Mouse (Mus musculus) right cerebral cortex, postnatal 36 days (tissue): ENCODE results near the gene Gng7.
A peak's percentile ranks its signal among the peaks of the same experiment; 100 is the strongest.
"Not testable (repeated sequence)": the region's sequence is repeated elsewhere in the genome, so short reads cannot be mapped to it uniquely, and the experiment has no call there.

ENCODE experiments used
- DNase-seq, 2 experiments: peaks; one replicate each; pipeline ENCODE4 v3.0.0; 2022; ENCODE audit warnings: low spot score in 2 of 2, mixed read lengths in 1 of 2

The Gng7 gene

DNA sequence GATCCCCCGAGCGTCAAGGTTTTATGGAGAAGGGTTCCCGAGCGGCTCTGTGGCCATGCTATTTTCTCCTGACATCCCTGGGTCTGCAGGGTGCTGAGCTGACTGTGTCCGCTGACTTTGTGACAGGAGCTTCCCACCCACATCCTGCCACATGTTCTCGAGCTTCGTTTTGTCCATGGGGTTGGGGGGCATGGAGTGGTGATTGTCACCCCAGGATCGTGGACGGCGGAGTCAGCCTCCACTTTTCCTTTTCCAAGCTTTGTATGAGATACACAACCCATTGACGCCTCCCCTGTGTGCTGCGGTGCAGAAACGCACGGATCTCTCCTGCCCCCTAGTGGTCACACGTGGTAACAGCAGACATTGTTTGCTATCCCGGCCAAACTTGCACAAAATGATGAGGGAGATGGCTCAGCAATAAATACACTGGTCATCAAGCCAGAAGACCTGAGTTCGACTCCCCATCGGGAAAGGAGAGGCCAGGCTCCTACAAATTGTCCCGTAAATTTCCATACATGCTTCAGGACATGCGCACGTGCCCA is 19.6 kb downstream of the Gng7 start:
- peak; percentile 69 to 73 for DNase-seq

DNA sequence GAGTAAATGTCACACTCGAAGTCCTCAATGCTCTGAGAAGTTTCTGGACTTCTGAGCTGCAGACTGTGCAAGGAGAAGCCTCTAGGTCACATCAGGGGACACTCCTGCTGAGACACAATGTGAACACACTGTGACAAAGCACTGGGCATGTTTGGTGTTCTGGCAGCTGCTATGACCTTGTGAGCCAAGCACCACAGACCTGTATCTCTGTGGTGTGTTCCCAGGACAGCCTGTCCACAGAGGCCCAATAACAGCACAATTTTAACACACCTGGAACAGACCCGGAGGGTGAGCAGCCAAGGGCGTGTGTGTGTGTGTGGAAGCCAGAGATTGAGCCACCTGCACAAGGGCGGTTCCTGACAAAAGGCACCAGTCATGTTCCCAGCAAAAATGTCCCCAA is 20.1 kb downstream of the Gng7 start:
- DNase-seq, result no peak

DNA sequence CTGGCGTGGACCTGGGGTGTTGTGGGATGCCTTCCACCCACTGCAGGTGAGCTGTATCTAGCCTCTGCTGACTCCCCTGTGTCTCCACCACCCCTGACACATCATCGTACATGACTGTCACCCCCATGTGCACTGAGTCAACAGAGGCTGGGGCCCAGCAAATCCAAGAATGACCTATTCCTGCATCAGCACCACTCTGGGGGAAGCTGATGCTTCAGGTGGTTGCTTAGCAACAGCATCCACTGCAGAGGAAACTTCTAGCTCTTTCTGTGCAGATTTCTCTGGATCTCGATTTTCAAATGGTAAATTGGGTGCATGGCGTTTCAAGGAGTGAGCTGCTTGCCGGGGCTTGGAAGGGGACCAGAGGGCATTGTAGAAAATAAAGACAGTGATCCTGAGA is 21.5 kb downstream of the Gng7 start:
- no peak for DNase-seq

DNA sequence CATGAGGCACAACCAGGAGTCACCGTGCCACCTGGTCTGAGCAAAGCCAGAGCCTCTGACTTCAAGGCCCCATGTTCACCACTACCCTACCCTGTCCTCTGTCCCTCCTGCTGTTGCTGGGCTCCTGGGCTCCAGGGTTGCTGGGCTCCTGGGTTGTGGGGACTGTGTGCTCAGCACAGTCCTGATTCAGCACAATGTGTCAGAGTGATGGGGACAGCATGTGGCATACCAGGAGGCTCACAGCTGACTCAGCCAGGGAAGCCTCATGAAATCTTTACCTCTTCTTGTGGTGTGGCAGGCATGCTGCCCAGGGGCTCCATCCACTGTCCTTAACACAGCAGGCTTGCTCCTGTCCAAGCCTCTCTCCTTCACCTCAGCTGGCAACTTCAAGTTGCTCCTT is 22.8 kb downstream of the Gng7 start:
- DNase-seq, result no peak

DNA sequence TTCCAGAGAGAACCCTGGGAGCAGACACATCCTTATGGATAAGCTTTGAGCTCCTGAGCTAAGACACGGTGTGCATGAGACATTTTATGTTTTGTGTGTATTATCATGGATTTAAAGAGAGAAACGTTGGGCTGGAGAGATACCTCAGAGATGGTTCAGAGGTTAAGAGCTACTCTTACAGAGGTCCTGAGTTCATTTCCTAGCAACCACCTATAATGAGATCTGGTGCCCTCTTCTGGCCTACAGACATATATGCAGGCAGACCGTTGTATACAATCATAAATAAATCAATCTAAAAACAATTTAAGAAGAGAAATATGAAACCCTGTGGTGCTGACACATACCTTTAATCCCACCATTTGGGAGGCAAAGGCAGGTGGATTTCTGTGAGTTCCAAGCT is 23.7 kb downstream of the Gng7 start:
- DNase-seq, result no peak

DNA sequence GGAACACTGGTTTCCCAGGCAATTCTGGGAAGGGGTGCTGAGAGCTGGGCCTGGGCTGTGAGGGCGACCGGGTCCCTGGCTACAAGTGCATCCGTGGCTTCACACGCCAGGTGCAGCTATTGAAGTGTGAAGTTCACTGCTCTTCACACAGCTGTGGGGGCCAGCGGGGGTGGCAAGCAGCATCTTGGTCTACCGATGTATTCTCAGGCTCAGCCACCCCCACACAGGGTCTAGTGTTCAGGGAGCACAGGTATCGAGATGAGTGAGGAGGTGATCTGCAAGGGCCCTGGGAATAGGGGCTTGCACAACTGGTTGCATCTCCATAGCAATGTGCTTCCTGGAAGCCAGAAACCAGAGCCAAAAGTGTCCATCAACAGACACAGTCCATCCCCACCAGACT is 24.3 kb downstream of the Gng7 start:
- DNase-seq, result no peak

DNA sequence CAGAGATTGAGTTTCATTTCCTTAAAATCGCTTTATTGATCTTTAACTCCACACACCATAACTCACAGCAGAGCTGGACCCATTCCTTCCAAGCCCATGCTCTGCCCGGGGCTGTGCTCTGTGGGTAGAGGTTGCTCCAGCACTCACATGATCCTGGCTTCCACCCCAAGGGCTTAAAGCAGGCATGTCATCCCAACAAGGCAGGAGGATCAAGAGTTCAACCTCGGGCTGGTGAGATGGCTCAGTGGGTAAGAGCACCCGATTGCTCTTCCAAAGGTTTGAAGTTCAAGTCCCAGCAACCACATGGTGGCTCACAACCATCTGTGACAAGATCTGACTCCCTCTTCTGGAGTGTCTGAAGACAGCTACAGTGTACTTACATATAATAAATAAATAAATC is 24.9 kb downstream of the Gng7 start:
- DNase-seq, result not testable (repeated sequence)

DNA sequence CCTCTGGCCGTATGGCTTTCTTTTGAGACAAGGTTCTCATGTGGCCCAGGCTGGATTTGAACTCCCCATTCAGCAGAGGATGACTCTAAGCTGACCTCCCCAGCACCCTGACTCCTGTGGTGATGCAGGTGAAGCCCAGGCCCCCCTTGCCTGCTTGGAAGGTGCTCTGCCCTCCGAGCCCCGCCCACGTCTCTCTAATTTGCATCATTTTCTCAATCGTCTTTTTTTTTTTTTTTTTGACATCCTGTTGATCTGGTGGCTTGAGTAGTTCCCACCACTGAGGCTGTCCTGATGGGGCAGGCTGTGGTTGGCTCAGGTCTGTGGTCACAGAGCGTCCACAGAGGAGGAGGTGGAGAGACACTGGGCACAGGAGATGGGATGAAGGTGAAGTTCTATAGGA is 25.3 kb downstream of the Gng7 start:
- DNase-seq, result no peak

DNA sequence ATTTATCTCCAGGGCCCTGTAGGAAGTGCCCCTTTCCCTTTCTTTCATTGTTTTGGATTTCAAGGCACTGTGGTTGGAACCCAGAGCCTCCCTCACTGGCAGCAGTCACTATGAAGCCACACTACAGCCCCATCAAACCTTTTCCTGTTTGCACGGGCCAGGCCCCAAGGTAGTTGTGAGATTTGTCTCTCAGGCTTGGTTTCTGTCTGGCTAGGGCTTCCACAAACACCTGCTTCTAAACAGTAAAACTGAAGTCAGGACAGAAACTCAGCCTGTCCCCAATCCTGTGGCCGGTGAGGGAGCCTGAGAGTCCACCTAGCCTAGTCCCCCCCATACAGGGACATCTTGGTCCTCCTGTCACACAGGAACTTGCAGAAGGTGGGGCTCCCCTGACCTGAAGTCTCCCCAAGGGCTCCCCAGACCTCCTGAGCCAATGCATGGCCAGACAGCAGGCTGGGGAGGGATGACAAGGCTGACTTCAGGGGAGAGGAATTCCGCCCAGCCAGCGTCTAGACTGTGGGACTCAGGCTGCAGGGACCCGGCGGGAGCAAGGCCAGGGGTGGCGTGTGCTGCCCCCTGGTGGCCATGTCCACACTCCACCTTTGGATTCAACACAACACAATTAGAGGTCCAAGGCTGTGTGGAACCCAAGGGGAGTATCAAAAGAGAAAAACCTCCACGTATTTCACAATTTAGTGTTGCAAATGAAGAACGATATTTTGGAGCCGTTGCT is 26.9 kb downstream of the Gng7 start:
- DNase-seq, result no peak

DNA sequence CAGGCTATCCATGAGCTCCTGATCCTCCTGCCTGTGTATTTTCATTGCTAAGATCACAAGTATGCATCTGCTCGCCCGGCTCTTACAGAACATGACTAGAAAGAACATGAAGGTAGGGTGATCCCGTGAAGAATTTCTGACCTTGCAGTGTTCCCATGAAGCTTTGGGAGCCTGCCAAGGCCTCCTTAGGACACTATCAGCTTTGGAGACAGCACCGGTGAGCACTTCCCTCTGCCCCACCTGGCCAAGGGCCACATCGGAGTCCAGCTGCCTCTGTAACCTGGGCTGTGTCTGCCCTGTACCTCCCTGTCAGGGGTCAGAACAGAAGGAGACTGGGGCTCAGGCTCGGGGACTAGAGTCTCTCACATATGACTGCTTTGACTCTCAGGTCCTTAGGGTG is 28.0 kb downstream of the Gng7 start:
- DNase-seq, result no peak

DNA sequence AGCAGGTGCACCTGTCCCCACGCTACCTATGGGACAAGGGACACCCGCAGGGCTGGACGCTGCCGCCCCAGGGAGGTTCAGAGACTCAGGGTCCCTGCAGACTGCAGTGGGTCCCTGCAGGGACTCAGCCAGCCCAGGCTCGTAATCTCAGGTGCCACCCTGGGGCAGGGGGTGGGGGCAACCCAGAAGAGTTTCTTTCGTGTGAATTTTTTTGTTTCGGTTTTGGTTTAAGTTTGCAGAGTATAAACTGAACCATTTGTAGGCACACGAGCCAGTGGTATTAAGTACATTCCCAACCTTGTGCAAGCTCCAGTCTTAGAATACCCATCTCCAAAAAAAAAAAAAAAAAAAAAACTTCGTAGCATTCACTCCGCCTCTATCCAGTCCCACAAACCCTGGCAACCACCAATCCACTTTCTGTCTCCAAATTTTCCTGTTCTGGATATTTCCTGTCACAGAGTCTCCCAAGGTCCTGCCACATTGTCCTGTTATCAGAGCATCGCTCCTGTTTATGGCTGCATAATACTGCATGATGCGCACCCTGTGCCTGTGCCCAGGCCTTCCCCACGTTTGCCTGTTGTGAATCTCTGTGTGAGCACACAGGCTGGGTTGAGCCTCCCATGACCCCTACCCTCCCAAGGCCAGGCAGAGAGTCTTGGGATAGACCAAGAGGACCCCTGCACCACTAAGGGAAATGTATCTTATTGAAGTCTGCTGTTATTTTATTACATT is 28.6 kb downstream of the Gng7 start:
- no peak for DNase-seq

DNA sequence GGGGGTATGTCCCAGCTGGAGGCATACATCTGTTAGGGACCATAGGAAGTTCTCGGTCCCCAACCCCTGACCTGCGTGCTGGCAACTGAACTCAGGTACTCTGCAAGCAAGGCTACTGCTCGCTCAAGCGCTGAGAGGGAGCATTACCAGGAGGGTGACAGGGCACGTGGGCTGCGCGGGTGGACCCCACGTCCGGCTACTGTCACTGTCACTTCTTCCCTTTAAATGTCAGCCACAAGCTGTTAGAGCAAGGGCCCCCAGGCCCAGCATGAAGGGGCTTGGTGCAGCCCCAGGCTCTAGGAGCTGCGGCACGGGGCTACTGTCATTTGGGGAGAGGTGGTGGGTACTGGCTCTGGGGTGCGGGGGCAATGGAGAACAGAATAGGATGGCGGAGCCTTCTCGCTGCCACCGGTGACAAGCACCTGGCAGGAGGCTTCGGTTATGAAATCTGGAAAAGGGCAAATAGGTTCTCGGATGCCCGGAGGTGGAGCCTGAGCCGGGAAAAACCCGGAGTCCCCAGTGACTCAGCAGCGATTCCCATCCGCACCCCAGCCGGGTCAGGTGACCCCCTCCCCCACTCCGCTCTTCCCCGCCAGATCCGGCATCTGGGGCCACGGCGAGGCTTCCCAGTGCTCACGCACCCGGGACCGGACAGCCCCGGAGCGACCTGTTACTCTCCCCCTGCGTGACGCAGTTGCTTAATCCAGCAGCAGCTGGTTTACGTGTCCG is 29.3 kb downstream of the Gng7 start:
- no peak for DNase-seq

DNA sequence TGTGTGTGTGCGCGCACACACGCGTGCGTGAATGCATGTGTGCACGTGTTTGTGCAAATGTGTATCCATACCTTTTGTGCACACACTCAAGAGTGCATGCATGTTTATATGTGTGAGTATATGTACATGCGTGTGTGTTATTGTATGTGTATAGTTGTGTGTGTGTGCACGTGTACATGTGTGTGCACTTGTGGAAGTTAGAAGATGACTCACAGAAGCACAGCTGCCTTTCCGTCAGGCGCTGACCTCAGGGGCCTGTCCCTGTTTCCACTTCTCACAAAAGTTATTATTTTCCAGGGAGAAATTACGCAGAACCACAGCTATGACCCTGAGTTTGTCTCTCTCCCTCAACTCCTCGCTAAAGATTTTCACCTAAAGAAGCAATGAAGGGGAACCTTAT is 30.5 kb downstream of the Gng7 start:
- DNase-seq, result no peak

DNA sequence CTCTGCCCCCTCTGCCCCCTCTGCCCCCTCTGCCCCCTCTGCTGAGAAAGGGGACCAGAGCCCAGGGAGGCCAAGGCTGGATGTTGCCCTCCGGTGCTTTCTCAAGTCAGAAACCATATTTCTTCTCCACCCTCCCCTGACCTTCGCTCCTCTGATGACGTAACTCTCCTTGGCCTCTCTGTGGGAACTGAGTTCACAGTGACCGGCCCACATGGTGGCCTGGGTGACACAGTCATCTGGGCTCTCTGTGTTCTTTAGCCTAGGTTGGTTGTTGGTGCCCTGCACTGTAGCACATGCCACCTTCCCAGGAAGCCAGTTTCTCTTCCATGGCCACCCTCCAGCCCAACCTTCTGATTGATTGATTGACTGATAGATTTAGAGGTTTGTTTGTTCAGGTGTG is 32.4 kb downstream of the Gng7 start:
- DNase-seq, result no peak

DNA sequence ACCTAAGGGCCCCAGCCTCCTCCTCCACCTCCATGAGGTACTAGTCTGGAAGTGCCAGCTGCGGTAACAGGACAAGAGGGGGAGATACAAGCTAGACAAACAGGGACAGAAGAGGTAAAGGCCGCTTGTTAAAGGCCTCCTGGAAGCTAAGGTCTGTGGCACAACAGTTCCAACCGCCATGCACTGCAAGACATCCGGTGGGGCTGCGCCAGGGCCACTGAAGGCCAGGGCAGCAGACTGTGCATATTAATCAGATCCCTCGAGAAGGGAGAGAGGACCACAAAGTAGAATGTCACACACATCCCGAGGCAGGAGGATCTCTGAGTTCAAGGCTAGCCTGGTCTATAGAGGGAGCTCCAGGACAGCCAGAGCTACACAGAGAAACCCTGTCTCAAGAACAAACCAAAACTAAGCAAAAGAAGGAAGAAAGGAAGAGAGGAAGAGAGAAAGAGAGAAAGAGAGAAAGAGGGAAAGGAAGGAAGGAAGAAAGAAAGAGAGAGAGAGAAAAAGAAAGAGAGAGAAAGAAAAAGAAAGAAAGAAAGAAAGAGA is 33.1 kb downstream of the Gng7 start:
- DNase-seq, result no peak

DNA sequence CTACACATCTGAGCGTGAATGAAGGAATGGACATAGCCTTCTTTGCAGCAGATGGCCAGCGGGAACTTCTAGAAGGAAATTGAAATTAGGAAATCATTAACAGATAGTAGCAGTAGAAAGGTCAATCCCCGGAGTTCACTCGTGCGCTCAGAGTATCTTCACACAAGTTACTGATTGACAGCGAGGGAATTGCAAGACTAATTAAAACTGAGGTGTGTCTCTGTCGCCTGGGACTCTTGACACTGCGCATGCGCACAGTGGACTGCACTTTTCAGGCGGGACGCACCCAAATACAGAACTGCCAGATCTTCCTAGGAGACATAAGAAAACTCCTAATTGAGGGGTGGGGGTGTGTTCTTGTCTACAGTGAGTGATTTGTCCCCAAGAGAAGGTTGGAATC is 39.3 kb downstream of the Gng7 start:
- DNase-seq, result no peak

DNA sequence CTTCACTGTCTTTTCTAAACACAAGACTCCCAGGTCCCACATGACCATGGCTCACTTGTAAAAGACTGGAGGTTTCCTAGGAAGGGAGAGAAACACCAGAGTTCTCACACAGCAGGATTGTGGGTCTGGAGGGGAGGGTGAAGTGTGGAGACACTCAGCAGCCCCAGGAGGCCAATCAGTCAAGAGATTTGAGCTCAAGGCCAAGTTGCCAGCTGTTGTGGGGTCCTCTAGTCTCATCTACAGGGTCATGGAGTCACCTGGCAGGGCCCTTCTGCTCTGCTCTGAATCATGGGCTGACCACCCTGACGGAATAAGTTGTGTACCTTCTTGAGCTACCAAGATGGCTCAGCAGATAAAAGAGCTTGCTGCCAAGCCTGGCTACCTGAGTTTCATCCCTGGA is 41.0 kb downstream of the Gng7 start:
- DNase-seq, result no peak

DNA sequence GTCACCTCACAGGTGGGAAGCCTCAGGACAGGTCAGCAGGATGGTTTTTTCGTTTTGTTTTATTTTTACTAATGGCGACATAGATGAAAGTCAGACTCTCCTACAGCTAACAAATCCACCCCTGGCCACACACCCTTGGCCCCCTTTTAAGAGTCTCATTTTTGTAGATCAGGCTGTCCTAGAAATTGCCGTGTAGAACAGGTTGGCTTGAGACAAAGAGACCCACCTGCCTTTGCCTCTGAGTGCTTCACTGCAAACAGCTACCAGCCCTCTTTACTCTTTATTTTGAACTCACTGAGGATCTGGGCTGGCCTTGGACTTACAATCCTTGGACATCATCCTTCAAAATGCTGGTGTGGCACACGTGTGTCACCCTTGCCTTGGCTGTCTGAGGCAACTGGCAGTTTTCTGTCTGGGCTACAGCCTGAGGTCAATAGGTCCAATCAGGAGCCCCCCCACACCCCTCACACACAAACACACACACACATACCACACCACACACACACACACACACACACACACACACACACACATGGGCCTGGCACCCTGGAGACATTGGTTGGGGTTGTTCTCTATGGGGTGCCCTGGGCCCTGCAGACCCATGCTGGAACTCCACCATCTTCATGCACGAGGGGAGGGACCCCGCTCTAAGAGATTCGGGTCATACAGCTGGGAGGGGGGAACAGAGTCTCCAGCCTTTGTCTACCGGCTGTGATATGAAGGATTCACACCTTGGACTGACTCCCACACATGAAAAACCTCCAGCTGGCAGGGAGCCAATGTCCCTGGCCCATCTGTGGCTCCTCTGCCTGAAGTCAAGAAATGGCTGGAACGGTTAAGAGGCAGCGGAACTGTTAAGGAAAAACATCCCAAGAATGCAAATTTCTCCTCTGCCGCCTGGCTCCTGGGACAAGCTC is 42.4 kb downstream of the Gng7 start:
- no peak for DNase-seq

DNA sequence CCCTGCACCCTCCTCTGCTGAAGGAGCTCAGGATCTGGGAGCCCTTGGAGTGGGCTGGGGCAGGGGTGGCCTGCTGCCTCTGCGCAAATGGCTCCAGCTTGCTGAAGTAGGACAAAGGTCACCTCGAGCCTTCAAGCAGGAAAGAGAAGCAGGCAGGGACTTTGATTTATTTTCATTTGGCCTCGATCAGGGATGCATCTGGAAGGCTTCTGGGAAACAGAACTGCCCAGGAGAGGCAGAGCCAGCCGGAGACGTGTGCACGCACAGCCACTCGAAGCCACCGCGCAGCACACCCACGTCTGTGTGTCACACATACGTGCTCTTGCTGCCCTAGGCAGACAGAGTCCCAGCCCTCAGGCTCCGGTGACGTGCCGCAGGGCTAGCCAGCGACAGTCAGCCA is 43.2 kb downstream of the Gng7 start:
- DNase-seq, result no peak

DNA sequence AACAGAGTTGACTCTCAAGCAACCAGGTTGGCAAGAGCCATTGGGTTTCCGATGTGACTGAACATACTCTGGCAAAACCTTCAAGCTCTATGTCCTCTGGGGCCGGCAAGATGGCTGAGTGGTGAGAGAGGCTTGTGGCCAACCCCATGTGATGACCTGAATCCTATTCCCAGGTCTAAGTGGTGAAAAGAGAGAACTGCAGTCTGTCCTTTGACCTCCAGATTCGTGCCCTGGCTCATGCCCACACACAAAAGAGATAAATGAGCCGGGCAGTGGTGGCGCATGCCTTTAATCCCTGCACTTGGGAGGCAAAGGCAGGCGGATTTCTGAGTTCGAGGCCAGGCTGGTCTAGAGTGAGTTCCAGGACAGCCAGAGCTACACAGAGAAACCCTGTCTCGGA is 44.6 kb downstream of the Gng7 start:
- DNase-seq, result no peak

DNA sequence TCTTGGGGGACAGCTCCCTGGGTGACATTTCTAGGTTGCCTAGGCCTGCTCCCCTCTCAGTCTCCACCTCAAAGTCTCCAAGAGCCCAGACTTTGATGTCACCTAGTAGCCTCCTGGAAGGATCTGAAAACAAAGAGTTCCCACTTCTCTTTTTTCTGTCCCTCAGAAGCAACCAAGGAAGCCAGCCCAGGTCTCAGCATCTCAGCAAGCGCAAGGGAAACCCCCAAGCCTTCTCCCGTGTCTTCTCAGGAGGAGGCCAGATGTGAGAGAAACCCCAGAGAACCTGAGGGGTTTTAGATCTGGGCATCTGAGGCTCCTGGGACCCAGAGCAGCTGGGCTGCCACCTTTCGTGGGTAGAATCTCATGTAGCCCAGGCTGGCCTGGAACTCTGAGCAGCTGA is 45.4 kb downstream of the Gng7 start:
- DNase-seq, result no peak
